Mouse (Mus musculus) ES-Bruce4 (cell line): ENCODE measurements at regions not wholly inside any gene's neighbourhood (a gene's known extent, or its start where the extent isn't known, plus 50 kb on each side); places are given as distances from the start of the nearest gene placed in this dataset.

Experiments used
- H3K27ac ChIP-seq: 2 replicates; pipeline ENCODE4 v1.5.1; 2012; ENCODE audit warnings: low read length, inconsistent platforms; ENCODE audit not compliant: insufficient read depth
- H3K27me3 ChIP-seq: 2 replicates; pipeline ENCODE4 v1.6.1; 2012; ENCODE audit warnings: mild to moderate bottlenecking, low read length, inconsistent platforms; ENCODE audit not compliant: control insufficient read depth, poor library complexity, insufficient read depth, severe bottlenecking
- H3K36me3 ChIP-seq: 2 replicates; pipeline ENCODE4 v1.6.1; 2012; ENCODE audit warnings: inconsistent platforms, mild to moderate bottlenecking, low read length, moderate library complexity; ENCODE audit not compliant: control insufficient read depth, poor library complexity, insufficient read depth, severe bottlenecking
- H3K4me1 ChIP-seq: one replicate; pipeline ENCODE4 v1.8.1; 2011; ENCODE audit warnings: low read length; ENCODE audit not compliant: control insufficient read depth, insufficient read depth
- H3K4me3 ChIP-seq: 2 replicates; pipeline ENCODE4 v1.5.1; 2011; ENCODE audit warnings: low read depth, mild to moderate bottlenecking, low read length
- H3K9ac ChIP-seq: 2 replicates; pipeline ENCODE4 v1.6.1; 2012; ENCODE audit warnings: low read depth, mild to moderate bottlenecking, inconsistent platforms; ENCODE audit not compliant: poor library complexity, severe bottlenecking
- H3K9me3 ChIP-seq: replicated peaks from 2 replicates; pipeline ENCODE4 v1.6.1; 2012; ENCODE audit warnings: mild to moderate bottlenecking, low read length, inconsistent platforms; ENCODE audit not compliant: control insufficient read depth, poor library complexity, insufficient read depth, severe bottlenecking
- CTCF ChIP-seq: IDR thresholded peaks from one replicate; pipeline ENCODE4 v1.8.1; 2011; ENCODE audit warnings: low read depth, low read length
- EP300 ChIP-seq: IDR thresholded peaks from 2 replicates; pipeline ENCODE4 v1.6.1; 2011; ENCODE audit warnings: low read depth, low read length; ENCODE audit not compliant: insufficient read depth
- POLR2A ChIP-seq: IDR thresholded peaks from one replicate; pipeline ENCODE4 v1.8.1; 2011; ENCODE audit warnings: low read length; ENCODE audit not compliant: insufficient read depth

- Histone ChIP-seq H3K27me3 (no peaks in the 10 kb centered on the region; the same call in 1 of the 2 replicates), H3K9me3 (no peaks in the 10 kb centered on the region), H3K4me1 (no peaks in the 10 kb centered on the region), H3K27ac (no peak overlapping the region), H3K9ac (no peak overlapping the region), H3K36me3 (no peaks in the 10 kb centered on the region), H3K4me3 (no peak overlapping the region)
- no peak for TF ChIP-seq POLR2A
Observed at GRCm38 (mm10) chr1:126931093-126931492, 100.5 kb upstream of the Nckap5 start.

- Histone ChIP-seq H3K9ac (no peak overlapping the region), H3K4me1 (no peaks in the 10 kb centered on the region), H3K27ac (no peak overlapping the region), H3K9me3 (no peaks in the 10 kb centered on the region), H3K4me3 (no peak overlapping the region), H3K36me3 (no peaks in the 10 kb centered on the region), H3K27me3 (no peaks in the 10 kb centered on the region; the same call in 1 of the 2 replicates)
- TF ChIP-seq CTCF: no peak
- no peak for TF ChIP-seq POLR2A
- TF ChIP-seq EP300: no peak
Observed at GRCm38 (mm10) chr1:126930611-126931010, 100.0 kb upstream of the Nckap5 start.

- no peaks in the 10 kb centered on the region; the same call in 1 of the 2 replicates for H3K27me3 ChIP-seq
- no peaks in the 10 kb centered on the region for H3K9me3 ChIP-seq
- TF ChIP-seq CTCF (no peak), EP300 (no peak), POLR2A (no peak)
- no peak overlapping the region for H3K9ac ChIP-seq
- no peak overlapping the region for H3K27ac ChIP-seq
- H3K4me3 ChIP-seq: no peak overlapping the region
- H3K36me3 ChIP-seq: no peaks in the 10 kb centered on the region
- H3K4me1 ChIP-seq: no peaks in the 10 kb centered on the region
Observed at GRCm38 (mm10) chr1:126929666-126930065, 99.1 kb upstream of the Nckap5 start.

GRCm38 (mm10) chr1:126928186-126928585 is 97.6 kb upstream of the Nckap5 start:
- TF ChIP-seq POLR2A (no peak), EP300 (no peak), CTCF (no peak)
- no peak overlapping the region for H3K9ac ChIP-seq
- H3K4me3 ChIP-seq: no peak overlapping the region
- H3K9me3 ChIP-seq: no peaks in the 10 kb centered on the region
- no peaks in the 10 kb centered on the region for H3K4me1 ChIP-seq
- no peaks in the 10 kb centered on the region for H3K27me3 ChIP-seq
- H3K27ac ChIP-seq: no peak overlapping the region
- no peaks in the 10 kb centered on the region for H3K36me3 ChIP-seq

GRCm38 (mm10) chr1:126925150-126926035 is 94.8 kb upstream of the Nckap5 start:
- no peaks in the 10 kb centered on the region for H3K27me3 ChIP-seq
- no peaks in the 10 kb centered on the region for H3K4me1 ChIP-seq
- H3K9me3 ChIP-seq: no peaks in the 10 kb centered on the region
- TF ChIP-seq CTCF: no peak
- TF ChIP-seq EP300: no peak
- no peak for TF ChIP-seq POLR2A
- no peak overlapping the region for H3K4me3 ChIP-seq
- no peak overlapping the region for H3K9ac ChIP-seq
- no peaks in the 10 kb centered on the region for H3K36me3 ChIP-seq
- no peak overlapping the region for H3K27ac ChIP-seq

GRCm38 (mm10) chr1:126923981-126924380 is 93.4 kb upstream of the Nckap5 start:
- Histone ChIP-seq H3K4me1 (no peaks in the 10 kb centered on the region), H3K9me3 (no peaks in the 10 kb centered on the region), H3K27me3 (no peaks in the 10 kb centered on the region), H3K36me3 (no peaks in the 10 kb centered on the region), H3K4me3 (no peak overlapping the region), H3K27ac (no peak overlapping the region), H3K9ac (no peak overlapping the region)
- no peak for TF ChIP-seq EP300
- no peak for TF ChIP-seq CTCF
- no peak for TF ChIP-seq POLR2A
